Mouse (Mus musculus) right cerebral cortex, postnatal 36 days (tissue): ENCODE data around the gene Jmjd8.
"Not testable (repeated sequence)": the region's sequence is repeated elsewhere in the genome, so short reads cannot be mapped to it uniquely, and the experiment has no call there.

Experiments used
- DNase-seq, 2 experiments: peaks; one replicate each; pipeline ENCODE4 v3.0.0; 2022; ENCODE audit warnings: low spot score in 2 of 2, mixed read lengths in 1 of 2

Gene Jmjd8

GRCm38 (mm10) chr17:25860832-25861703, 32.4 kb downstream of the Jmjd8 start, which contains the start of gene Wdr90:
Wdr90 (minus strand) TSS chr17:25861501.
- DNase-seq = peak; percentile 94 to 95

- no peak for DNase-seq
These were observed 33.3 kb downstream of the Jmjd8 start for GRCm38 (mm10) chr17:25861704-25862612.

GRCm38 (mm10) chr17:25863681-25864080, 35.0 kb downstream of the Jmjd8 start:
- no peak for DNase-seq

GRCm38 (mm10) chr17:25864311-25864710, 35.6 kb downstream of the Jmjd8 start:
- no peak for DNase-seq

DNA sequence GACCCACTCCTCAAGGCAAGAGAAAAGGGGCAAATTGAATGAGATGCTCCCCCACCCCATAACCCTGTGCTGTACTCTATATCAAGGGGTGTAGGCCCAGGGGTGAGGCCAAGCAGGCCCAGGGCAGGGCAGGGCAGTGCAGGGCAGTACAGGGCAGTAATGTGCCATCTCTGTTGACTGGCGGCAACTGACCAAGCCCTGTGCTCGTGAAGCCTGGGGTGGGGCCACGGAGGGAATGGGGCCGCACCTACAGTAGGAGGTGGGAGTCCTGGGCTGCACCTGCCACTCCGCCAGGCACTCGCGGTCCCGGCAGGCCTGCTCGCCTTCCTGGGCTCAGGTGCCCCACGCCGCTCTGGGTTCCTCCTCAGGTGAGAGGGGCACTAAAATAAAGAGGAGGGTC, 36.6 kb downstream of the Jmjd8 start:
- DNase-seq = no peak

DNA sequence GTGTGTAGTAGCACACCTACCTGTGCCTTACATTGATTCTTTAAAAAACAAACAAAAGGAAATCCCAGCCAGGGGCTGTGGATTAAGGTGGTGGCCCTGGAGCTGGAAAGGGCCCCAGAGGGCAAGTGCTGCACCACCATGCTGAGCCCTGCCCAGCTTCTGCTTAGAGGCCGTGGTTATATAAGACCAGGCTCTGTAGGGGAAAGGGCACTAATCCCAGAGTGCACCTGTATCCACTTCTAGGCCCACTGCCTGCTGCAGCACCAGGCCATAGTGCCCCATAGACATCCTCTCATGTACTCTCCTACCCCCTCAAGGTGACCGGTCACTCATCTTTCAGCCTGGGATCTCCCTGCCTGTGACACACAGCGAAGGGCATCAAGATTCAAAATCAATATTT, 37.5 kb downstream of the Jmjd8 start:
- no peak for DNase-seq

GRCm38 (mm10) chr17:25867509-25867835, 38.8 kb downstream of the Jmjd8 start:
- DNase-seq = no peak

DNA sequence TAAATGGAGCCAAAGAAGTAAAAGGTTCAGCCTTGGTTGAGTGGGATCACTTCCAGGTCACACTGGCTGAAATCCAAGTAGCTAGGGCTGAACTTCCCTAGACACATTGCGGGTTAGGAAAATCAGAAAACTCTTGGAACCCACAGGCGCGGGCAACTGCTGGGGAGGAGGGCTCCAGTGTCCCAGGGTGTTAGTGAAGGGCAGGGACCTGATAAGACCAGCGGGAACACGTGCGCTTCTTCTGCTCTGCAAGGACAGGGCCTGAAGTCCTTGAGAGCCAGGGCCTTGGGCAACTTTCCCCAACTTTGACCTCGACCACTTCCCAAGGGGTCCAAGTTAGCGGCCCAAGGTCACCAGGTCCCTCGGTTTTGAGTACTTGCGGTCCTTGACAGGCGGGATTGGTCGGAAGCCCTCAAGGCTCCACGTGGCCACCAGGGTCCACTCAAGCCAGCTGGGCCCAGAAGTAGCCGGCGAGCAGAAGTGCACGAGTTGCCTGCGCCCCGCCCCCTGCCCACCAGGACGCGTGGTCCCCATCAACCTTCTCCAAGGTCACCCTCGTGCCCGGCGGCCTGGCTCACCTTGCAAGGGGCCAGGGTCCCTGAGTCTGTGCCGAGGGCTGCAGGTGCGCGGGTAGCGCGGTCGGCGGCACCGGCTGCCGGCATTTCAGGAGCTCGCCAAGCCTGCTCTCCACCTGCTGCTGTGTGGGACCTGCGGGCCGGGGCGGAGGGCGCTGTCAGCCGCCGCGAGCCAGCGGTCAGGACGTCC, 39.4 kb downstream of the Jmjd8 start:
- DNase-seq = no peak

- DNase-seq = peak; percentile 60 to 75
These were observed 40.0 kb downstream of the Jmjd8 start, which contains the start of gene Mcrip2 for GRCm38 (mm10) chr17:25868601-25869191. Mcrip2 (minus strand) TSS chr17:25868764.

DNA sequence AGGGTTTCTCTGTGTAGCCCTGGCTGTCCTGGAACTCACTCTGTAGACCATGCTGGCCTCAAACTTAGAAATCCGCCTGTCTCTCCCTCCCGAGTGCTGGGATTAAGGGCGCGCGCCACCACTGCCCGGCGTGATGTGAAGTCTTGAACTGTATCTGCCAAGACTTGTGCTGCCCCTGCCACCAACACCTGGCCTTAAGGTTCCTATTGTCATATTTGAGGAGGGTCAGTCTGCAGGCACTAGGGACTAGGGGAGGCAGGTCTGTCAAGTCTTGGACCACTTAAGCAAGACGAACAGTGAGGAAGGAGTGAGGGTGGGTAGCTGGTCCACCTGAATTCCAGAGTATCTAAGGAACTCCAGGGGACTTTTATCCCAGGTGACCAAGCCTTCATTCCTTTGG, 40.8 kb downstream of the Jmjd8 start:
- no peak for DNase-seq

- DNase-seq = no peak
These were observed 41.3 kb downstream of the Jmjd8 start for GRCm38 (mm10) chr17:25869954-25870353.

DNA sequence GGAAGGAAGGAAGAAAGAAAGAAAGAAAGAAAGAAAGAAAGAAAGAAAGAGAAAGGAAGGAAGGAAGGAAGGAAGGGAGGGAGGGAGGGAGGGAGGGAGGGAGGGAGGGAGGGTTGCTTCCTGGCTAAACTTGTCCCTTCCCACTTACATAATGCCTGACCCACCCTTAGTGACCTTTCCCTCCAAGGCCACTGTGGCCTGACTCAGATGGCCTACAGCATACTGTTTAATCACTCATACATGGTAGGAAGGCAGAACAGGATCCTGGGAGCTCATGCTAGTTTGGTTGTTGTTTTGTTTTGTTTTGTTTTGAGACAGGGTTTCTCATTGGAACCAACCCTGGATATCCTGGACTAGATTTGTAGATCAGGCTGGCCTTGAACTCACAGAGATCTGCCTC, 42.9 kb downstream of the Jmjd8 start:
- DNase-seq = not testable (repeated sequence)

DNA sequence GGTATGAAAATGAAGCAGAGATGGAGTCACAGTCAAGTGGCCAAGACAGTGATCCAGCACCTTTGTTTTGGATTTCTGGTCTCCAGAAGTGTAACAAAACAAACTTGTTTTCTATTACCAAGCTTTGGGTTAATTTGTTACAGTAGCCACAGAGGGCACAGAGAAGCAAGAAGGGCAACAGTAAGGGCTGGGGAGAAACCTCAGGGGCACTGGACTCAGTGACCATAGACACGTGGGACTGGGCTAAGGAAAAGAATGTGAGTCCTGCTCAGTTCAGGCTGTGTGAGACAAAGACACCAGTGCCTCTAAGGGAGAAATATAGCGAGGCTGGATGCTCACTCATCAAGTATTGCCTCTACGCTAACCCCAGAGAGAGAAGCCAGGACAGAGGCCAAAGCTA, 44.0 kb downstream of the Jmjd8 start:
- no peak for DNase-seq

DNA sequence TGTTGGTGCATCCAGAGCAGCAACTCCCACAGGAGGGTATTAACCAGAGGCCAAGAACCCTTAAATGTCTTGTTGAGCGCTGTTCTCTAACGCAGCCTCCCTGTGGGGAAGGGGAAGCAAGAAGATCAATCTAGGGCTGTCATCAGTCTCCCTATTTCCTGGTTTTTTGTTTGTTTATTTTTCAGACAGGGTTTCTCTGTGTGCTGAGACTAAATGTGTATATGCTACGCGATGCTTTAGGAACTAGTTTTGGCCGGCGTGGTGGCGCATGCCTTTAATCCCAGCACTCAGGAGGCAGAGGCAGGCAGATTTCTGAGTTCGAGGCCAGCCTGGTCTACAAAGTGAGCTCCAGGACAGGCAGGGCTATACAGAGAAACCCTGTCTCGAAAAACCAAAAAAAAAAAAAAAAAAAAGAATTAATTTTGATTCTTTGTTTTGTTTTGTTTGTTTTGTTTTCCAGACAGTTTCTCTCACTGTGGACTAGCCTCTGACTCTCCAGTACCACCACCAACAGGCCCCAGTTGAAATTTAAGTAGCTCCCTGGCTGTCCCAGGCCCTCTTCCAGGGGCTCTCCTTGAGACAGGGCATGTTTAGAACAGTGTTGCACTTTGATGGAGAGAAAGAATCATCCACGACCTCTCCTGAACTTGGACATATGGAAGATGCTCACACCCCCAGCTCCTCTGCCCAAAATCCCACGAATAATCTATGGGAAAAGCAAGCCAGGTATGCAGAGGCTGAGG, 44.9 kb downstream of the Jmjd8 start:
- no peak for DNase-seq

- DNase-seq = no peak
These were observed 45.6 kb downstream of the Jmjd8 start for GRCm38 (mm10) chr17:25874148-25874720.

- DNase-seq = peak; percentile 94
These were observed 46.1 kb downstream of the Jmjd8 start, which contains the start of gene Mettl26 for GRCm38 (mm10) chr17:25874721-25875170. Mettl26 (plus strand) TSS chr17:25875074.

DNA sequence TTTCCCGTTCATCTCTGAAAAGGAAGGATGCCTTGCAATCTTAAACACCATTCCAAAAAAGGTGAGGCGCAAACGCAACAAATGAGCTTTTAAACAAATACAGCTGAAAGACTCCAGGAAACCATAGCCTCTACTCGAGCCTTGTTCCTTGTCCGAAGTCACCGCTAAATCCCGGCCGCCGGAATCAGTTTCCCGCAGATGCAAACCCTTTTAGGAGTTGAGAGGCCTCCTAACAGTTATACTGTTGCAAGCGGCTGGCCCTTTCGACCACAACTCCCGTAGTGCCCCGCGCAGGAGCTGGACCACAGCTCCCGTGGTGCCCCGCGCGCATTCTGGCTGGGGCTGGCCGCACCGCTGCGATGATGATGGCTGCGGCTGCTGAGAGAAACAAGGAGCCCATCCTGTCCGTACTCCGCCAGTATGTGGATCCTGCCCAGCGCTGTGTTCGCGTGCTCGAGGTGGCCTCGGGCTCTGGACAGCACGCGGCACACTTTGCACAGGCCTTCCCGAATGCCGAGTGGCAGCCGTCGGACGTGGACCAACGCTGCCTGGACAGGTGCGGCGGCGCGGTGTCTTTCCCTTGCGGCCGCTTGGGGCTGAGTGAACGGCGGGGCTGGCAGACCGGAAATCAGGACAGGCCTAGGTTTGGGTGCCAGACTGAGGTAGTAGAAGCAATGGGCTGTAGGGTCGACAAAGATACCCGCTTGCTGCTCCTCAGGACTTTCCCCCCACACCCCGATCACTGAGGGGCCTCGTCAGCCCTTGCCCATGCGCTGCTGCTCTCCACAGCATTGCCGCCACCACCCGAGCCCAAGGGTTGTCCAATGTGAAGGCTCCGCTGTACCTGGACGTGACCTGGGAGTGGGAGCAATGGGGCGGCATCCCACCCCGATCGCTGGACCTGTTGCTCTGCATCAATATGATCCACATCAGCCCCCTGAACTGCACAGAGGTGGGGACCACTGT, 46.8 kb downstream of the Jmjd8 start:
- peak; percentile 86 to 89 for DNase-seq

DNA sequence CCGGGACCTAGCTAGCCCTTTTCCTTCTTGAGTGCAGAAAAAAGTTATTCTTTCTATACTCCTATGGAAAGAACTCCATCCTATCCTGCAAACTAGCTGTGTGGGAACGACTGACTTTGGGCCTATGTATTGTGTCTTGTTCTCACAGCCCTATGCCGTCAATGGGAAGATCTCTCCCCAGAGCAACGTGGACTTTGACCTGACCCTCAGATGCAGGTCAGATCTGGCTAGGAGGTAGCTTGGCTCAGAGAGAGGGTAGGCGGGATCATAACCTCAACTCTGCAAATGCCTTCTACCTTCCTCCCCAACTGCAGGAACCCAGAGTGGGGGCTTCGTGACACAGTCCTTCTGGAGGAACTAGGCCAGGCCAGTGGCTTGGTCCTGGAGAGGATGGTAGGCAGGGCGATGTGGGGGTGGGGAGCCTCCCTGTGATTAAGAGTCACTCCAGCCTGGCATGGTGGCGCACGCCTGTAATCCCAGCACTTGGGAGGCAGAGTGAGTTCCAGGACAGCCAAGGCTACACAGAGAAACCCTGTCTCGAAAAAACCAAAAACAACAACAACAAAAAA, 47.8 kb downstream of the Jmjd8 start:
- DNase-seq = no peak

GRCm38 (mm10) chr17:25877025-25877424, 48.4 kb downstream of the Jmjd8 start:
- no peak for DNase-seq
